Mouse (Mus musculus): ENCODE results near the gene Pkd1l2.

GRCm38 (mm10) chr8:117082947-117083559 lies 804 bp upstream of the Pkd1l2 start:
- TF ChIP-seq POLR2A (IDR thresholded peaks at IDR 0.05; ENCODE audit: low read depth, low read length) (no peak), CTCF (IDR thresholded peaks at IDR 0.05; ENCODE audit: borderline replicate concordance, insufficient read depth, low read length) (no peak)
